Mouse (Mus musculus) midbrain, embryonic 11.5 days (tissue): ENCODE measurements around the gene Ncdn. TPM values are rescaled to one million over a fixed set of nuclear protein-coding genes. Genes with fewer than 3 reads are reported as not detected.

Experiments
- ATAC-seq: fragments of 200-750 bp; cut with Nextera tagmentation; 2 replicates; pipeline ENCODE4 v1.8.0; 2017; ENCODE audit warnings: moderate TSS enrichment, moderate library complexity; ENCODE audit not compliant: low FRiP score
- DNase-seq: peaks from one replicate; pipeline ENCODE4 v3.0.0; 2015; ENCODE audit warnings: low spot score; ENCODE audit errors: missing footprints
- H3K27ac ChIP-seq: fragments of 300-500 bp; sonication (generic); 2 replicates; pipeline ENCODE4 v1.5.1; 2014; ENCODE audit warnings: low read depth, low read length
- H3K27me3 ChIP-seq: fragments of 300-500 bp; sonication (generic); 2 replicates; pipeline ENCODE4 v1.6.1; 2014; ENCODE audit warnings: mild to moderate bottlenecking, low read length, moderate library complexity, mixed read lengths; ENCODE audit not compliant: control insufficient read depth, insufficient read depth
- H3K36me3 ChIP-seq: fragments of 300-500 bp; sonication (generic); 2 replicates; pipeline ENCODE4 v1.6.1; 2014; ENCODE audit warnings: mild to moderate bottlenecking, low read length, moderate library complexity, mixed read lengths; ENCODE audit not compliant: control insufficient read depth, insufficient read depth
- H3K4me1 ChIP-seq: fragments of 300-500 bp; sonication (generic); 2 replicates; pipeline ENCODE4 v1.6.1; 2014; ENCODE audit warnings: low read length; ENCODE audit not compliant: control insufficient read depth, insufficient read depth
- H3K4me2 ChIP-seq: fragments of 300-500 bp; sonication (generic); 2 replicates; pipeline ENCODE4 v1.6.1; 2014; ENCODE audit warnings: mild to moderate bottlenecking, moderate library complexity
- H3K4me3 ChIP-seq: fragments of 300-500 bp; sonication (generic); 2 replicates; pipeline ENCODE4 v1.5.1; 2014; ENCODE audit warnings: low read depth, low read length
- H3K9ac ChIP-seq: fragments of 300-500 bp; sonication (generic); 2 replicates; pipeline ENCODE4 v1.6.1; 2014; ENCODE audit warnings: low read length
- H3K9me3 ChIP-seq: fragments of 300-500 bp; sonication (generic); 2 replicates; pipeline ENCODE4 v1.6.1; 2016; ENCODE audit warnings: low read length; ENCODE audit not compliant: control insufficient read depth
- WGBS: fragments of 180-500 bp; shearing (Covaris S2); extraction: QIAGEN DNeasy Blood & Tissue Kit; methylation state at CpG from one replicate; pipeline ENCODE4 v1.1.7; 2014; 5-methylcytosine and 5-hydroxymethylcytosine counted together
- polyA plus RNA-seq: library from polyadenylated mRNA; unstranded; fragments of >200 nt; fragmentation: Nextera tagmentation; extraction: Ambion mirVana; gene quantifications from 2 replicates; pipeline ENCODE4 v1.2.1, GENCODE M21; 2014

Gene Ncdn
- polyA plus RNA-seq, 1 experiment from 2014 or later: 23.3 TPM

- no peak overlapping the region for H3K9ac ChIP-seq
- H3K4me3 ChIP-seq: no peak overlapping the region
- H3K9me3 ChIP-seq: no peaks in the 10 kb centered on the region
- no peaks in the 10 kb centered on the region for H3K27me3 ChIP-seq
- no peaks in the 10 kb centered on the region for H3K4me1 ChIP-seq
- 90% methylated on average over 4 of the region's 4 CpGs for WGBS
- DNase-seq (no peak), ATAC-seq (no peak)
- no peak overlapping the region for H3K4me2 ChIP-seq
- peaks cover 3% of the 10 kb centered on the region for H3K36me3 ChIP-seq
- H3K27ac ChIP-seq: no peak overlapping the region
These were observed 56.3 kb downstream of the Ncdn start for GRCm38 (mm10) chr4:126696908-126697307.

Other genes starting within 250 kb of the Ncdn start
- gene Ago4, start 220.0 kb downstream of the Ncdn start, polyA plus RNA-seq: 3.0 and 3.6 TPM in 2 replicates
- 50.4 and 54.4 TPM in 2 replicates for gene Clspn, start 196.5 kb downstream of the Ncdn start, polyA plus RNA-seq
- gene 5730409E04Rik, start 143.6 kb downstream of the Ncdn start, polyA plus RNA-seq: 1.6 and 1.7 TPM in 2 replicates
- gene Psmb2, start 75.8 kb downstream of the Ncdn start, polyA plus RNA-seq: 523 and 552 TPM in 2 replicates
- gene Tfap2e, start 17.2 kb downstream of the Ncdn start, polyA plus RNA-seq: 1.5 and 1.6 TPM in 2 replicates
- gene AU040320, start 106 bp upstream of the Ncdn start, polyA plus RNA-seq: 23.8 and 26.2 TPM in 2 replicates
- gene Zmym4, start 214.7 kb upstream of the Ncdn start, polyA plus RNA-seq: 29.8 and 31.6 TPM in 2 replicates